Mouse (Mus musculus) E14TG2a.4 (cell line): ENCODE measurements around the gene Nmur1.

ENCODE experiments used
- CTCF ChIP-seq: conservative IDR thresholded peaks from 2 replicates; pipeline ENCODE4 v1.5.1; 2014; ENCODE audit warnings: low read length
- NANOG ChIP-seq: IDR thresholded peaks from 2 replicates; pipeline ENCODE4 v1.6.1; 2014; ENCODE audit warnings: borderline replicate concordance, low read length, mixed read lengths
- POU5F1 ChIP-seq: IDR thresholded peaks from 2 replicates; pipeline ENCODE4 v1.6.1; 2014; ENCODE audit warnings: low read length, borderline replicate concordance

DNA sequence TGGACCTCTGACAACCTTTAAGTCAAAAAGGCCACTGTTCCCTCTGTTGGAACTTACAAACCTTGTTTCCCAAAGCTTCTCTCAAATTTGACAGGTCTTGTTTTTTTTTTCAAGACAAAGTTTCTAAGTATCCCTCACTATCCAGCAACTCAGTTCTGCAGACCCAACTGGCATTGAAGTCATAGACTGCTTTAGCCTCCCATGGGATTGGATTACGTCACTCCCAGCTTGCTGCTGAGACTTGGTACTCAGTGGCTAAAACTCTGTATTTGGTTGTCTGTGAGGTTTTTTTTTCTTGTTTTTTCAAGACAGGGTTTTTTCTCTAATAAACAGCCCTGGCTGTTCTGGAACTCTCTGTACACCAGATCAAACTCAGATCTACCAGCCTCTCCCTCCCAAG is 76.3 kb downstream of the Nmur1 start:
- no peak for TF ChIP-seq CTCF
- TF ChIP-seq POU5F1: no peak
- TF ChIP-seq NANOG: no peak
